Mouse (Mus musculus) stomach, embryonic 16.5 days (tissue): ENCODE data around the gene Kptn. TPM values are rescaled to one million over a fixed set of nuclear protein-coding genes. Genes with fewer than 3 reads are reported as not detected.

ENCODE experiments used
- ATAC-seq: fragments of 200-750 bp; cut with Nextera tagmentation; 2 replicates; pipeline ENCODE4 v1.8.0; 2017; ENCODE audit warnings: moderate number of reproducible peaks, moderate TSS enrichment; ENCODE audit not compliant: insufficient read depth, low FRiP score
- H3K27ac ChIP-seq: fragments of 300-500 bp; sonication (generic); 2 replicates; pipeline ENCODE4 v1.5.1; 2014; ENCODE audit warnings: low read length
- H3K27me3 ChIP-seq: fragments of 300-500 bp; sonication (generic); 2 replicates; pipeline ENCODE4 v1.6.1; 2014; ENCODE audit warnings: low read length, control low read depth, mixed read lengths; ENCODE audit not compliant: control insufficient read depth, insufficient read depth
- H3K36me3 ChIP-seq: fragments of 300-500 bp; sonication (generic); 2 replicates; pipeline ENCODE4 v1.6.1; 2014; ENCODE audit warnings: low read length; ENCODE audit not compliant: control insufficient read depth, insufficient read depth
- H3K4me1 ChIP-seq: fragments of 300-500 bp; sonication (generic); 2 replicates; pipeline ENCODE4 v1.6.1; 2014; ENCODE audit warnings: low read length, control low read depth, mixed read lengths; ENCODE audit not compliant: control insufficient read depth, insufficient read depth
- H3K4me2 ChIP-seq: fragments of 300-500 bp; sonication (generic); 2 replicates; pipeline ENCODE4 v1.6.1; 2014; ENCODE audit warnings: low read depth, low read length, mixed read lengths
- H3K4me3 ChIP-seq: fragments of 300-500 bp; sonication (generic); replicated peaks from 2 replicates; pipeline ENCODE4 v1.5.1; 2014; ENCODE audit warnings: mild to moderate bottlenecking, low read length
- H3K9ac ChIP-seq: fragments of 300-500 bp; sonication (generic); 2 replicates; pipeline ENCODE4 v1.6.1; 2014; ENCODE audit warnings: low read length
- H3K9me3 ChIP-seq: fragments of 300-500 bp; sonication (generic); replicated peaks from 2 replicates; pipeline ENCODE4 v1.6.1; 2016; ENCODE audit warnings: low read length, control low read depth; ENCODE audit not compliant: control insufficient read depth
- WGBS: fragments of 180-500 bp; shearing (Covaris S2); extraction: QIAGEN DNeasy Blood & Tissue Kit; methylation state at CpG from one replicate; pipeline ENCODE4 v1.1.7; 2014; 5-methylcytosine and 5-hydroxymethylcytosine counted together
- polyA plus RNA-seq: library from polyadenylated mRNA; unstranded; fragments of >200 nt; fragmentation: Nextera tagmentation; extraction: Ambion mirVana; gene quantifications from 2 replicates; pipeline ENCODE4 v1.2.1, GENCODE M21; 2015

Gene Kptn
- polyA plus RNA-seq, 1 experiment from 2014 or later = 27.2 TPM

GRCm38 (mm10) chr7:16162036-16162435, 42.3 kb downstream of the Kptn start:
- no peak overlapping the region for H3K4me2 ChIP-seq

DNA sequence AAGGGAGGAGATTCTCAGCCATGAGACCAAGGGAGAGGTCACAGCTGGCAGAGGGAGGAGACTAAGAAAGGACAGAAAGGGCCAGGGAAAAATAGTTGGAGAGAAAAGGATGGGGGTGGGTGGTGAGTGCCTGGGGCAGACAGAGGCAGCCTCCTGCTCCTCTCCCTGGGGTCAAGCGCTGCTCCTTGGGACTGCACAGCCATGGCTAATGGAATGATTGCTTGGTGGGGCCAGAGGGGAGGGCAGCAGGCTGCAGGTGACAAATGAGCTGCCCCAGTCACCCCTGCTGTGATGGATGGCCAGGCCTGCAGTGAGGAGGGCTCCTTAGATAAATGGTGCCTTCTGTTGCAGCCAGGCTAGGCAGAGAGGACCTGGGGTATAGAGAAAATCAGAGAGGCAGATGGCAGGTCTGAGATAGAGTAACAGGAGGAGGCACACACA, 52.5 kb downstream of the Kptn start:
- no peak overlapping the region for H3K4me2 ChIP-seq
- no peak overlapping the region for H3K9ac ChIP-seq
- H3K9me3 ChIP-seq = no peaks in the 10 kb centered on the region
- H3K4me1 ChIP-seq = peaks cover 8% of the 10 kb centered on the region
- no peak for ATAC-seq
- no peaks in the 10 kb centered on the region for H3K27me3 ChIP-seq
- no peaks in the 10 kb centered on the region for H3K36me3 ChIP-seq
- 9% methylated on average over 1 of the region's 1 CpGs for WGBS
- no peak overlapping the region for H3K27ac ChIP-seq
- H3K4me3 ChIP-seq = no peak overlapping the region

More at GRCm38 (mm10) chr7:16162036-16162435, 42.3 kb downstream of the Kptn start:
- Histone ChIP-seq H3K4me3 (no peak overlapping the region), H3K36me3 (no peaks in the 10 kb centered on the region), H3K27ac (no peak overlapping the region), H3K9me3 (0 out of 2 replicates have a peak, but pooled peaks cover 4% of the 10 kb centered on the region), H3K27me3 (peaks cover 8% of the 10 kb centered on the region), H3K4me1 (no peaks in the 10 kb centered on the region), H3K9ac (no peak overlapping the region)
- no peak for ATAC-seq
- 72% methylated on average over 7 of the region's 7 CpGs for WGBS

DNA sequence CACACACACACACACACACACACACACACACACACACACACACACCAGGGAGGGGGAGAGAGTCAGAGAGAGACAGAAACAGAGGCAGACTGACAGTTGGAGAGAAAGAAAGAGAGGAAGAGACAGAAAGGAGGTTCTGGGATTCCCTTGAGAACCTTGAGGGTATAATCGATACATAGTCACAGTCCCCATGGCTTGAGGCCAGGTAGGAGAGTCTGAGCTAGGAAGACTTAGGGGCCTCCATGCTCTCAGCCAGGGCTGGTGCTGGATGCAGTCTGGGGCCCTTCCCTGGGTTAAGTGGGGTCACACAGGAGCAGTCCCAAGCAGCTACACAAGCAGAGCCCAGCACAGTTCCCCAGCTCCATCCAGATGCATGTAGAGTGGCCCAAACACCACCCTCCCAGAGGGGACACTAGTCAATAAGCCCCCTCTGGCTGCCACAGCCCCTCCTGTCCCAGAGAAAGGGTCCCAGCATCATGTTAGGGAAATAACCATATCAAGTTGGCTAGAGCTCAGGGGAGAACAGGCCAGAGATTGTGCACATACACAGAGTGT, 53.0 kb downstream of the Kptn start:
- WGBS = 20% methylated on average over 1 of the region's 1 CpGs
- no peak overlapping the region for H3K9ac ChIP-seq
- ATAC-seq = no peak

GRCm38 (mm10) chr7:16173146-16173545, 53.5 kb downstream of the Kptn start:
- WGBS = 38% methylated on average over 5 of the region's 5 CpGs
- no peak overlapping the region for H3K27ac ChIP-seq

More for the DNA sequence above, 53.0 kb downstream of the Kptn start:
- H3K27me3 ChIP-seq = no peaks in the 10 kb centered on the region
- no peak overlapping the region for H3K4me3 ChIP-seq
- H3K27ac ChIP-seq = no peak overlapping the region
- peaks cover 8% of the 10 kb centered on the region for H3K4me1 ChIP-seq
- no peaks in the 10 kb centered on the region for H3K36me3 ChIP-seq
- H3K9me3 ChIP-seq = no peaks in the 10 kb centered on the region
- no peak overlapping the region for H3K4me2 ChIP-seq

DNA sequence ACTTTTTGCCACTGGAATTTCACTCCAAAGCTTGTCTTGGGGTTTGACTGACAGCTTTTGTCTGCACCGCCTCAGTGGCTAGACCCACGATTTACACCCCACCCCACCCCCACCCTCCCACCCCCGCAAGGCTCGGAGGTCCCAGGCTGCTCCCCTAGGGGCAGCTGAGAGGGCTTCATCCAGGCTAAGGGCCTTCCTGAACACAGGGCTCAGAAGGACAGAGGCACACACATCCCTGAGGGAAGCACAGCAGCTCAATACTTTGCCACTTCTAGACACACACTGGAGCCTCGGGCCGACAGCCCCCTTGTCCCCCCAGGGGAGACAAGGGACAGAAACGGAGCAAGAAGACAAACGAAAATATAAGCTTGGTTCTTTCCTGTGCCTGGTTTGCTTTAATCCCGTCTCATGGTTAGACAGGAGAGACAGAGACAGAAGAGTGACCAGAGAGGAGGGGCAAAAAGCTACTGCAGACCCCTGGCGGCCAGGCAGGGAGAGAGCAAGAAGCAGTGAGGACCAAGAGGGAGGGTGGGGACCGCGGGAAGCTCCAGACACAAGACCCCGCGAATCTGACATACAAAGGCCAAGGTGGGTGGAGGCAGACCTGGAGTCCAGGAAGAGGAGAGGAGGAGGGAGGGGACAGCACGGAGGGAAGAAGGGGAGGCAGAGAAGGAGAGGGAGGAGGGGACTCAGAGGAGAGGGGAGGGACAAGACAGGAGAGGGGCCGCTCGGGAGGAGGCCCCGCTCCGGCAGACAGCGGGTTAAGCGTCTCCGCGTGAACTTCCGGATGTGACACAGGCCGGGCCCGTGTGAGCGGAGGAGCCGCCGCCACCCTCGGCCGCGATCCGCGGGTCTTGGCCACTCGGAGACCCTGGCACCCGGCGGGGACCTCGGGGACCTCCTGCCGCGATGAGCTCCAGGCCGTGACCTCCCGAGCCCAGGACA, 55.2 kb downstream of the Kptn start, which contains the start of gene Meis3:
Gene Meis3 (plus strand): TSS at position 494 of the 945 bp plus-strand sequence.
- Histone ChIP-seq H3K4me2 (peak within 1 kb of the TSS; percentile 73), H3K9me3 (no peaks in the 10 kb centered on the region; the same call in 1 of the 2 replicates), H3K4me1 (peaks cover 8% of the 10 kb centered on the region), H3K4me3 (peak within 1 kb of the TSS; percentile 54), H3K27me3 (no peaks in the 10 kb centered on the region), H3K27ac (peak within 1 kb of the TSS; percentile 33; the same call in 1 of the 2 replicates), H3K36me3 (no peaks in the 10 kb centered on the region), H3K9ac (peak within 1 kb of the TSS; percentile 77)
- ATAC-seq = peak; percentile 84
- under 1% methylated on average over 42 of the region's 42 CpGs for WGBS

More at GRCm38 (mm10) chr7:16173146-16173545, 53.5 kb downstream of the Kptn start:
- no peaks in the 10 kb centered on the region for H3K9me3 ChIP-seq
- H3K36me3 ChIP-seq = no peaks in the 10 kb centered on the region
- no peak for ATAC-seq
- peak overlapping the region; percentile 16; the same call in 1 of the 2 replicates for H3K9ac ChIP-seq
- no peak overlapping the region for H3K4me2 ChIP-seq
- peaks cover 8% of the 10 kb centered on the region for H3K4me1 ChIP-seq
- H3K4me3 ChIP-seq = no peak overlapping the region
- H3K27me3 ChIP-seq = no peaks in the 10 kb centered on the region

- H3K27ac ChIP-seq = no peak overlapping the region
- no peaks in the 10 kb centered on the region for H3K27me3 ChIP-seq
- H3K36me3 ChIP-seq = no peaks in the 10 kb centered on the region
- peak overlapping the region; percentile 73 for H3K4me2 ChIP-seq
- no peaks in the 10 kb centered on the region; the same call in 1 of the 2 replicates for H3K9me3 ChIP-seq
- 0% methylated on average over 10 of the region's 10 CpGs for WGBS
- peak overlapping the region; percentile 77 for H3K9ac ChIP-seq
- ATAC-seq = peak; percentile 16; the same call in 1 of the 2 replicates
- H3K4me3 ChIP-seq = peak overlapping the region; percentile 54
- peaks cover 8% of the 10 kb centered on the region for H3K4me1 ChIP-seq
Observed at GRCm38 (mm10) chr7:16175542-16175931, 55.8 kb downstream of the Kptn start.

Other genes with a start within 250 kb of the Kptn start
- not detected in 2 replicates for gene Crx, start 239.9 kb upstream of the Kptn start, polyA plus RNA-seq
- not detected in 2 replicates for gene Crxos, start 237.3 kb upstream of the Kptn start, polyA plus RNA-seq
- gene Selenow, start 197.5 kb upstream of the Kptn start, polyA plus RNA-seq = 684 and 739 TPM in 2 replicates
- gene Nop53, start 173.8 kb upstream of the Kptn start, polyA plus RNA-seq = 162 and 168 TPM in 2 replicates
- gene Ehd2, start 152.3 kb upstream of the Kptn start, polyA plus RNA-seq = 65.8 and 76.3 TPM in 2 replicates
- 3.9 and 4.5 TPM in 2 replicates for gene Bicra, start 72.0 kb upstream of the Kptn start, polyA plus RNA-seq
- 0.05 and 0.10 TPM in 2 replicates for gene Zfp541, start 58.1 kb upstream of the Kptn start, polyA plus RNA-seq
- gene Napa, start 21.4 kb upstream of the Kptn start, polyA plus RNA-seq = 206 and 230 TPM in 2 replicates
- gene Slc8a2, start 9.9 kb downstream of the Kptn start, polyA plus RNA-seq = 0.25 TPM in 2 replicates
- gene Meis3, start 55.2 kb downstream of the Kptn start, polyA plus RNA-seq = 22.0 and 22.1 TPM in 2 replicates
- gene Dhx34, start 102.1 kb downstream of the Kptn start, polyA plus RNA-seq = 34.3 and 36.6 TPM in 2 replicates
- gene C5ar2, start 124.3 kb downstream of the Kptn start, polyA plus RNA-seq = 0.21 and 0.30 TPM in 2 replicates
- 4.6 and 4.8 TPM in 2 replicates for gene C5ar1, start 139.6 kb downstream of the Kptn start, polyA plus RNA-seq
- 11.8 and 12.8 TPM in 2 replicates for gene Inafm1, start 153.7 kb downstream of the Kptn start, polyA plus RNA-seq
- 16.7 and 18.8 TPM in 2 replicates for gene Ccdc9, start 166.9 kb downstream of the Kptn start, polyA plus RNA-seq
- 3.7 and 4.1 TPM in 2 replicates for gene Bbc3, start 188.5 kb downstream of the Kptn start, polyA plus RNA-seq